Mouse (Mus musculus): ENCODE measurements around the gene Fam57a.
"Not testable (repeated sequence)": the region's sequence is repeated elsewhere in the genome, so short reads cannot be mapped to it uniquely, and the experiment has no call there.

Gene Fam57a

DNA sequence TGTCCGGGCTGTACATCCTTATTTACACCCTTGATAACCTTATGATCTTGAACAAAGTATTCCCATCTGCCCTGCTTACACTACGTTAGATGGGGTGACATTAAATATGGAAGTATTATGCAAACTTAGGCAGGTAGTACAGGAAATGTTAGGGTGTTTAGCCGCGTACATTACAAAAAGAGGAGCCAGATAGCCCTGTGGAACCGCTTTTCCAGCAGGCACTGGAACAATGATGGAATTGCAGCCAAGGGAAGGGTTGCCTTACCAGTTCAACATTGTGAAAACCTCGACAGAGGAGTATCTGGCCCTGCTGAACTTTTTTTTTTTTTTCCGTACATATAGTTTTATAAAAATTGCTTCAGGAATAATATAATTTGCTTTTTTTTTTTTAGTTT lies 672 bp downstream of the Fam57a start:
- DNase-seq (ENCODE audit: low read depth, low spot score) = no peak

DNA sequence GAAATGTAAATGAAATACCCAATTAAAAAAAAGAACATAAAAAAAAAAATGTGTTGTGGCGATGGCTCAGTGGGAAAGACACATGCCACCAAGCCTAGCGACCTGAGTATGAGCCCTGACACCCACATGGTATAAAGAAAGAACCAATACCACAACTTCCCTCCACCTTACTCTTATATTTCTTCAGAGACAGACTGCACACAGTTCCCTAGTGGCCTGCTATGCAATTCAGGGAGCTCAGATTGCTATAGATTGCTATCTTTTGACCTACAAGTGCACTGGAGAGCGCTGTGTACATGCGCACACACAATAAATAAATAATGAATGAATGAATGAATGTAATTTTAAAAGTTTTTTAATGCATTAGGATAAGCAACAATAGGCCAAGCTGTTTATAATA lies 4.3 kb downstream of the Fam57a start:
- peak; percentile 55 for DNase-seq (ENCODE audit: low read depth, low spot score)

DNA sequence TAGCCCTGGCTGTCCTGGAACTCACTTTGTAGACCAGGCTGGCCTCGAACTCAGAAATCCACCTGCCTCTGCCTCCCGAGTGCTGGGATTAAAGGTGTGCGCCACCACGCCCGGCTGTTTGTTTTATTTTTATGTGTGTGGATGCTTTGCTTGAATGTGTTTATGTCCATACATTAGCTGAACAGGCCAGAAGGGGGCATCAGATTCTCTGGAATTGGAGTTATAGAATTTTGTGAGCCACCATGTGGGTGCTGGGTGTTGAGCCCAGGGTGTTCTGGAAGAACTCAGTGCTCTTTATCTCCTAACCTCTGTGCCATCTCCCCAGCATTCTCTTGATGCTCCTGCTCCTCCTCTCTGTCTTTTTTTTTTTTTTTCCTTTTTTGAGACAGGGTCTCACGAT lies 7.4 kb downstream of the Fam57a start:
- peak; percentile 54 for DNase-seq (ENCODE audit: low read depth, low spot score)

DNA sequence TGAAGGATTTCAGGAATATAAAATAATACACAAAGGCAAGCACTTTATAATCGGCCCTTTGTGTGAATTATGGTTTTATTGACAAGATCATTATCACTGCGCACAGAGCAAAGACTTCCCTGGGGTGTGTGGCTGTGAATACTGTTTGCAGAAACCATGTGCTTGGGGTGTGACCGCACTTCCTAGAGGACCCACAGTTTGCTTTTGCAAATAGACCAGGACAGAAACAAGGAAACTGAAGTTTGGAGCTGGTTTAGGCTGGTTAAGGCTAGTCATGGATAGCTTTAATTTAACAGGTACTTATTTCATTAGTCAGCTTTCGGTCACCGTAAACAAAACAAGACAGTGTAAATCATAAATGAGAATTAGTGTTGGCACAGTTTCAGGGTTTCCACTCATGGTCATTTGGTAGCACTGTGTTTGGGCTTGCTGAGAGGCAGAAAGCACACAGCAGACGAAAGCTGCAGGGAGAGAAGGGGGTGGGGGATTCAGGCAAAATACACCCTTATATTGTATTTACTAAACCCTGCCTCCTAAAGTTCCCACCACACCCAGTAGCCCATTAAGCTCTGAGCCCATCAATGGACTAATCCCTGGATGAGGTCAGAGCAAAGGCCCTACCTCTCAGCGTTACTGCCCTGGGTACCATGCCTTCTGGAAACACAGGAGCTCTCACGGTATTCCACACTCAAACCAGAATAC lies 17.0 kb downstream of the Fam57a start:
- DNase-seq (ENCODE audit: low read depth, low spot score) = no peak

DNA sequence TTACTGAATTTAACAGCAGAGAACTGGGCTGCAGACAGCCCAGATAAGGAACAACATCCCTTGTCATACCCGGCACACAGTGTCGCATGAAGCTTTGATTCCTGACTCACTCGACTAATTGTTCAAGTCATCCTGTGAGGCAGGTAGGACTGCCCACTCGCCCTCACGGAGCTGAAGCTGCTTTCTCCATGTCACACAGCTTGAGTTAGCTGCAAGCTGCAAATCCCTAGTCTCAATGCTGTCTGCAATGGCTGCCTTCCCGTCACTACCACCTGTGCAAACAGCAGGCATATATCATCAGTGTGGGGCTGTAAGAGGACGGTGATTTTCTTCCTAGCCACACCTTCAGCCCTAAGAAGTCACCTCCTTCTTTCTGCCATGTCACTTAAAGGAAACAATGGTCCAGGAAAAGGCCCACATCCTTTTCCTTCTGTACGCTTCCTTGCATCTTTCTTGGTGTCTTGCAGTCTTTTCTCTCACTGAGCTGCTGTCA lies 17.6 kb downstream of the Fam57a start:
- DNase-seq (ENCODE audit: low read depth, low spot score) = no peak

DNA sequence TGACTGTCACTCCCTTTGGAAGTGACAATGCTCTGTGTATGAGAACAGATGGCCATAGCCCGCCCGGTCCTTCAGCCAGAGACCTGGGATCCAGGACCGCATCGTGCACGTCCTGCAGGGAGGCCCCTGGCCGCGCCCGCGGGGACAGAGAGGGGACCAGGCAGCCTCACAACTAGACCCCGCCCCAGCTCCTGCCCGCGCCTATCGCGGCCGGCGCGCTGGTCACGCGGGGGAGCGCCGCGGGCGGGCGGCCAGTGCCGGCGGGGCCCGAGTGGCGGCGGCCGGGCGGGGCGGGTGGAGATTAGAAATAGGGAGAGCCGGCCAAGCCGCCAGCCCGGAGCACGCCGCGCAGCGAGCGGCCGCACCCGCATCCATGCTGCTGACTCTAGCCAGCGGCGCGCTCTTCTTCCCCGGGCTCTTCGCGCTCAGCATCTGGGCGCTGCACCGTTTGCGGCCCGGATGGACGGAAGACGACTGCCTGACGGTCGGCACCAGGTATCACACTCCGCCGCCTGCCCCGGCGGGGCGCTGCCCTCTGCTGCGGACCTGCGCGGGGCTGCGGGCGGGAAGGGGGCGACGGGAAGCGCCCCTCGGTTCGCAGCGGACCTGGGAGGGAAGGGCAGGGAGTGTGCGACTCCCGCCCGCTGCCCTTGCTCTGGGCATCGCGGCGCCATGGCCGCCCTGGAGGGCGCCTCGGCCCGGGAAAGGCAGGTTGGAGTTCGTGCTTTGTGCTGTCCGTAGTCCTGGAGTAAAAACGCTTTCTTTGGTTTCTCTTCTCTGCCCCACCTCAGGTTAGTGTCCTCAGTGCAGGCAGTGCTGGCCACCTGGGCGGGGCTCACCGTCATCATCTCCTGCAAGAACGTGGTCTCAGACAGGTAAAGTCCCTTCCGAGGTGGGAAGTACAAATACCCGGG lies 22.5 kb downstream of the Fam57a start:
- peak; percentile 74 for DNase-seq (ENCODE audit: low read depth, low spot score)

DNA sequence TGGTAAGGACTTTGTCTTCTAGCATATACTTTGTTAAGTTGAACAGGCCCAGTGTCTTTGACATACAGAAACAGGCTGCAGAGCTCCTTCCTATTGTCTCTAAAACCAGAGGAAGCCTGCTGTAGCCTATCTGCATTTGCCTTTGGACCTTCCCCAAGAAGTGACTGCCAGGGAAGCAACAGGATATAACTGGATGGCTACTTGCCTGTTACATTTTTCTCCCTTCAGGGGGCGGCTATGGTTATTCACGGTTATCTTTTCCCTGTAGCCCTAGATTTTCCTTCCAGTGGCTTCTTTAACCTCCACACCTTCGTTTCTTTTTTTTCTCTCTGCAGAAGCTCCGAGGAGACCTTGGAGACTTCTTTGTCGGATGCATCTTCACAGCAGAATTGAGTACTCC lies 27.3 kb downstream of the Fam57a start:
- no peak for DNase-seq (ENCODE audit: low read depth, low spot score)

DNA sequence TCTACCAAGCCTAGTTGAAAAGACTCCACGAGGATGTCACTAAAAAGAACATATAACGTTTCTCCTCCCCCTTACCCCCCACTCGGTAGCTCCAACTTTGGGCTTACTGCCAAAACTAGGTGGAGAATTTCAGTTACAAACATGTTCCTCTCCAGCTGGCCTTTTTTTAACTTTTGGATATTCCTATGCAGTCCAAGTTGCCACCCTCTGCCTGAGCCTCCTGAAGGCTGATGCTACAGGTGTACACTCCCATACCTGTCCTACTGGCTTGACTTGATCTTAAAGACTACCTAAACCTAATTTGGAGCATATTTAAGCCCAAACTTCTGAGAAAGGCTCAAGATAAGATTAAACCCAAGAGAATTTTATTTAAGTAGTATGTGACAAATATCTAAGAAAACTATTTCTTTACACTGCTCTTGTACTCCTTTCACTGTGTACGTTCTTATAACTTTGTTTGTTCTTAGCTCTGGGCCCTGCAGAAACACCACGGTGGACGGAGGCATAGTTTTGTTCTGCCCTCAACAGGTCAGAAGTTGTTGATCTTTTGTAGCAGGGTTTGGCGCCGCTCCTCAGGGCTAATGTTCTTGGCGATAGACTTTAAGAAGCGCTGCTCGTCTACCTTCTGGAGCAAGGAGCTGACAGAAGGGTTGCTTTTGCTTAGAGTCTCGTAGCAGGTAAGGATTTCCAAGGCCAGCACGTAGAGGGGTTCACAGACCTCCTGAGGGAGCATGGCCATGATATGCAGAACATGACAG lies 30.9 kb downstream of the Fam57a start:
- no peak for DNase-seq (ENCODE audit: low read depth, low spot score)

DNA sequence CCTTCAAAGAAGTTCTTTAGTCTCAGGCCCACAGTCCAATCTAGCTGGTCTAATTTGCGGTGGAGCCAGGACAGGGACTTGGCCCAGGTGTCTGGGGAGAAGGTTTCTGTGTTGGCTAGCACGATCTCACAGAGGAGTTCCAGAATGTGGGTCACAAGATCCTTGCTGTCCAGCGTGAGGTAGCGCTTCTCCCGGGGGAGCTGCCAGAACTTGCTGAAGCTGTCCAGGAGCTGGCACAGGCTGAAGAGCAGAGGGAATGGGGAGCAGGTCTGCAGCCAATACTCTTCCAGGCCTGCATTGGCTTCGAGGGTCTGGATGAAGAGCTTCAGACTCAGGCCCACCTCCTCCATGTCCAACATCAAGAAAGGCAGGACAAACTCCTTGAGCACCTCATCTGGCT lies 32.1 kb downstream of the Fam57a start:
- DNase-seq (ENCODE audit: low read depth, low spot score) = not testable (repeated sequence)

DNA sequence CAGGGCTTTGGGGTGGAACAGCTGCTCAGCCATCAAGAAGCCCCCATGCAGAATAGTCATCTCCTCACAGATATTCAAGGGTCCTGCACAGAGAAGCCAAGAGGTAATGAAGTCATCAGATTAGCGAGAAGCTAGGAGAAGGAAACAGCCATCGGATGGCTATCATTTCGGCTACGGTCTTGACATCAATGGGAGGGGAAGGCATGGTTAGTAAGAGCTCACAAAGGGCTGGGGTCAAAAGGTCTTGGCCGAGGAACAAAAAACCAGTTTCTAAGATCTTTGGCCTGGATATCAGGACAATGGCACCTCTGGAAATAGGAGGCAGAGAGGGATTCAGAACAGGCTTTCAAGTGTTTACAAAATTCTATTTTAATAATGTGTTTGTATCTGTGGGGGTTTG lies 34.4 kb downstream of the Fam57a start:
- DNase-seq (ENCODE audit: low read depth, low spot score) = no peak

DNA sequence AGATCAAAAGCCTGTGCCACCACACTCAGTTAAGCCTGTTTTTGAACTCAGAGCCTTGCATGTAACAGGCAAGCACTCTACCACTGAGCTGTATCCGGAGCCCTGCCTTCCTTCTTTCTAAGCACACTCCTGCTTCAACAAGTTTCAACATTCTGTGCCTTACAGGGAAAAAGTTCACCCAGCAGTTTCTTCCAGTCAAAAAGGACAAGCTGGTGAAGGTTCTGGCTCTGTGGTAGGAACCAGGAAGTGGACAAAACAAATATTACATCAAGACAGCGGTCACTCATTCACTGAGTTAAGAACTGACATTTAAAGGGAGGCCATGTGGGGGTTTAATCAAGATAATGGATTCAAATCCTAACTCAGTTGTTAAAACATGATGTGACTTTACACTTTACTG lies 35.5 kb downstream of the Fam57a start:
- no peak for DNase-seq (ENCODE audit: low read depth, low spot score)

DNA sequence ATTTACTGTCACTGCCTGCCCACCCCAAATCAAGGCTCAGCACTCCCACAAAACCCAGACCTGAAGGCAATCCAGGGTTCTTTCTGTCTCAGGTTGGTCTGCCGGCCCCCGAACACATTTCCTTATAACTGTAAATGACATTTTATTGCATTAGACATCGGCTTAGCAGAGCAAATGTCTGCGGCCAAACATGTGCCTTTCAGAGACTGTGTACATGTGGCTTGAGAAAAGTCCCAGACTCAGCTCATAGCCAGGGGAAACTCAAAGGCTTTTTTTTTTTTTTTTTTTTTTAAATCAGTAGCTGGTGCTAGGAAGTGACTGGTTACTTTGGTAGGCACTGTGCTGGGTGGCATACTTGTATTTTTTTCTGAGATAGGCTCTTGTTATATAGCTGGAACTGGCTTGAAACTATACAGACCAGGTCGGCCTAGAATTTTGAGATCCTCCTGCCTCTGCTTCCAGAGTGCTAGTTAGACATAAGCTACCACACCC lies 36.6 kb downstream of the Fam57a start:
- no peak for DNase-seq (ENCODE audit: low read depth, low spot score)

DNA sequence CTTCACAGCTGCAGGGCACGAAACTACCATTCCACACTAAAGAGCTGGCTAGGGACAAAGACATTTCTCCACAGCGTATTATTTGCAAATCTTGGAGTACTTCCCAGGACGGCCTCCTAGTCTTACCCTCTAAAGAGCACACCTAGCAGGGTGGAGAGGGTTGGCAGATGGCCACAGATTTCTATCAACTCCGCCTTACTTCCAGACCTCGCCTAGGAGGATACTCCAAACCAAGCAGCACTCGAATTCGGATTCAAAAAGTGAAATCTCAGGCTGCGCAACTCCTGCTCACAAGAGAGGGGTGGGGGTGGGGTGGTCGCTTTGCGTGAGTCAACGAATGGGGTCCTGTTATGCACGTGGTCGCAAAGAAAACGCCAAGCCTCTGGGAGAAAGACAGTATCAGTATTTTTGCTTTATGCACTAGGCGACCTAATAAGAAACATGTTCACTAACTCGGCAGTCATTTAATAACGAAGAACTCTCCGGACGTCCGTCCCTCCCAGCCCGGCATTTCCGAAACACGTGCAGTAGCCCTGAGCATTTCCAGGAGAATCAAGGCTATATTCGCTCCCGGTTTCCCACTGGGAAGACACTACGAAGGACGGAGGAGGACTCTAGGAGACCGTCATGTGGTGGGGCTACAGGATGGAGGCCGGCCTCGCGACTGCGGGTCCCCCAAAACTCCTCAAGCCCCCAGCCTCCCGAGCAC lies 37.4 kb downstream of the Fam57a start:
- DNase-seq (ENCODE audit: low read depth, low spot score) = no peak

DNA sequence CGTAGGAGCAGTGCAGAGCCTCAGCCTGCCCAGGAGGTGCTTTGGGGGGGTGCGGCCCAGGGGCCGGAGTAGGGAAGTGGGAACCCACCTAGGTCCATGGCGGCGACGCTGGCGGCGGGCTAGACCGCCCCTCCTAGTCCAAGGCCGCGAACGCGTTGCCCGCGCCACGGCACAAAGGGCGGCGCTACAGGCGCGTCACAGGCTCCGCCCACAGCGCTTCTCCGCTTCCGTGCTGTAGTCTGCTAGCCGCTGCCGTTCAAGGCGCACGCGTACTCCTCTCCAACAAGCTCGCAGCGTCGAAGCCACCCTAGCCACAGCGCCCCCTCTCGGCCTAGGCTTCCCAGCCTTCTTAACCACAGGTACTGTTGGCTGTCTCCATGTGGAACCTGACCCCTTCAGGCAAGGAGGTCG lies 37.9 kb downstream of the Fam57a start, which contains the start of the genes Dbil5 and Gemin4:
Gene Dbil5, plus strand, starts transcription at position 219 of the 411 bp plus-strand sequence.
Gene Gemin4, minus strand, starts transcription at position 275 of the 411 bp plus-strand sequence.
- DNase-seq (ENCODE audit: low read depth, low spot score) = peak; percentile 99

DNA sequence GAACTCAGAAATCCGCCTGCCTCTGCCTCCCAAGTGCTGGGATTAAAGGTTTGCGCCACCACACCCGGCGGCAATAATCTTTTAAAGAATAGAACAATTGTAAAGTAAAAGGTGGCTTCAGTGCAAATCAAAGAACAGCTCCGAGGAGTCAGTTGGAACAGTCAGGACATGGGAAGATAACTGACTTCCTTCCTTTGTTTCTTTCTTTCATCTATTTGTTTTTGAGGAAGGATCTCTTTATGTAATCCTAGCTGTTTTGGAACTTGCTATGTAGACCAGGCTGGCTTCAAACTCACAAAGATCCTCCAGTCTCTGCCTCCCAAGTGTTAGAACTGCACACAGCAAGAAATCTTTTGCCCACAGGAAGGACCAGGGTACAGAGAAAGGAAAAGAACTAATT lies 45.2 kb downstream of the Fam57a start:
- no peak for DNase-seq (ENCODE audit: low read depth, low spot score)

DNA sequence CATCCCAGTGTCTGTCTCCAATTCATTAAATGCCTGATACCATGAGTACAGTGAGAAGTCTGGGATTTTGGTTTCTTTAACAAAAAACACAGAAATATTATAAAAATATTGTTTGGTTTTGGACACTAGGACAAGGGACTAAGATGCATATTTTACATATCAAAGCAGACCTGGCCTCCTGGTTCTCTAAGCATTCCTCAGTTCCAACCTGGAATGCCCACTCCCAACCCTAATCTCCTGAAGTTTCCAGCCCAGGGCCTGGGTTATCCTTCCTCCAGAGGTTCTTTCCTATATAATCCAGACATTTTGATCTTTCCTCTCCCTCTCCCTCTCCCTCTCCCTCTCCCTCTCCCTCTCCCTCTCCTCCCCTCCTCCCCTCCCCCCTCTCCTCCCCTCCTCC lies 45.6 kb downstream of the Fam57a start:
- no peak for DNase-seq (ENCODE audit: low read depth, low spot score)

DNA sequence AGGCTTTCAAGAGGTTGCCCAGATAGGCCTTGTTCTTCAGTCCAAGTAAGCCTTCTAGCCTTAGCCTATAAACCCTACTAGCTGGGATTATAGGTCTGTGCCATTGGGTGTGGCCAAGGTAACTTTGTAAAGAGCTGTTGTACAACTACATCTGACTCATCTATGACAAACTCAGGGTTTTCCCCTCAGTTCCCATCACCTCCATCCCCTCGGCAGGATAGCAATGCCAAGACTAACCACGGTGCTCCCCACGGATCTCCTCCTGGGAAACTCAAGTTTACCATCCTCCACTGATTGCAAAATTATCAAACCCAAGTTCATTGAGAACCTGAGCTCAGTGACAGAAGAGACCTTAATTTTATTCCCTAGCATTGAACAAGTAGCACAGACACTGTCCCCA lies 56.7 kb downstream of the Fam57a start:
- DNase-seq (ENCODE audit: low read depth, low spot score) = no peak

DNA sequence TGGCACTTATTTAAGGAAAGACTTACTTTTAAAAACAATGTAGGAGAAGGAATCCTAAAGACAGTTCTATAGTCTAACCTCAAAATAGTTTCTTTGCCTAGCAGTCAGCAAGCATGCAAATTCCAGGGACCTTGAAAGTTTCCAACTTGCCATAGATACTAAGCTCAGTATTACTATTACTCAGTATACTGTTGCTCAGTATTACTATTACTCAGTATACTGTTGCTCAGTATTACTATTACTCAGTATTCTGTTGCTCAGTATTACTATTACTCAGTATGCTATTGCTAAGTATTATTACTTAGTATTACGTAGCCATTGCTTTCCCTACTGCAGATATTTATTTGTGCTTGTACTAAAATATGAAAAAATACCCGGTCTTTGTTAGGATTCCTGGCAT lies 60.3 kb downstream of the Fam57a start:
- no peak for DNase-seq (ENCODE audit: low read depth, low spot score)

DNA sequence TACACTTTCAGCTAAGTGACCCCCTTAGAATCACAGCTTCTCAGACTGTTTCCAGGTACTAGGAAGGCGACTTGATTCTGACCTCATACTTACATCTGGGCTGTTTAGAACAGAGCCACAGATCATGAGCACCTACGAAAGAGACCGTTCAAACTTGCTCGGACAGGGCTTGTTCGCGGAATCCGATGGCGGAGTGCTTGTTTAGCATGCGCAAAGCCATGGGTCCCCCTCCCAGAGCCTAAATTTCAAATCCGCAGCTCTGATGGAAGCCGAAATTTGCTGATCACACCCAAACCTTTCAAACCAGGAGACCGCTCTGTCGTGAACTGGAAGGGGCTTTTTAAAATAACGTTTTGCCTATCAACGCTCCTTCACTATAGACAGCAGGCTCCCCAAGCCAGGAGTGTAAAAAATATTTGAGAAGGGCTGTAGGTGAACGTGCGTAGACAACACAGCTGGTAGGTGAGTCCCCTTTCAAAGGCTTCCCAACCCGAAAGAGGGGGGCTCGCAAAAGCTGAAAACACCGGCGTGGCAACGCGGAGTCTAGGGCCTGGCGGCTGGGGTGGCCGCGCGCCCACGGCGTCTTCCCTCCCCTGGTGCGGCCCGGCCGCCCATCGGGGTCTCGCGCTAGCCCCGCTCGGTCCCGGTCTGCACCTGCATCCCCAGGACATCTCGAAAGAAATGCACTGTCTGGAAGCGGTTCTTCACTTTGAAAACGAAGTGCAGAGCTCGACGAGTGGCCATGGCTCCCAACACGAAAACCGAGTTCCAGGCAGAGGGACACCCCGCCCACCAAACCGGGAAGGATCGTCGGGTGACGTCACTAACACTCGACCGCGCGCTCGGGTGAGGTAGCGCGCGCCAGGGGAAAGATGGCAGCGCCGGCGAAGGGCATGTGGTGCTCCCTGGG lies 63.7 kb downstream of the Fam57a start, which contains the start of the genes Mrm3 and Glod4:
Gene Mrm3, plus strand, starts transcription at position 815 of the 910 bp plus-strand sequence.
Gene Glod4, minus strand, starts transcription at position 825 of the 910 bp plus-strand sequence.
- DNase-seq (ENCODE audit: low read depth, low spot score) = peak; percentile 93
